Mouse (Mus musculus): Measurements from ENCODE around the gene Ston2.

- TF ChIP-seq TAL1 (IDR thresholded peaks at IDR 0.05; ENCODE audit: low read length) (no peak), GATA1 (IDR thresholded peaks at IDR 0.05; ENCODE audit: low read length) (no peak)
These were observed 15.2 kb upstream of the Ston2 start for GRCm38 (mm10) chr12:91803207-91803932.
